Mouse (Mus musculus) CH12.LX (cell line): Measurements from ENCODE around the gene Nxpe3. TPM values are rescaled to one million over a fixed set of nuclear protein-coding genes. Genes with fewer than 3 reads are reported as not detected.
"Not testable (repeated sequence)": the region's sequence is repeated elsewhere in the genome, so short reads cannot be mapped to it uniquely, and the experiment has no call there.

ENCODE experiments used
- DNase-seq: peaks from one replicate; pipeline ENCODE4 v3.0.0-alpha.2; 2013; ENCODE audit errors: extremely low read depth
- H3K27ac ChIP-seq: 2 replicates; pipeline ENCODE4 v1.5.1; 2012; ENCODE audit warnings: low read depth, mild to moderate bottlenecking, control low read depth, moderate library complexity; ENCODE audit not compliant: insufficient read depth
- H3K27me3 ChIP-seq: replicated peaks from 2 replicates; pipeline ENCODE3; 2012; ENCODE audit warnings: inconsistent platforms
- H3K36me3 ChIP-seq, 2 experiments: replicated peaks in 1 of 2; 2 replicates each; pipeline versions ENCODE3 to v1.6.1; 2012; ENCODE audit warnings: inconsistent platforms in 1 of 2, low read length in 1 of 2, mild to moderate bottlenecking in 1 of 2, mixed read lengths in 1 of 2, moderate library complexity in 1 of 2; ENCODE audit not compliant: control insufficient read depth in 1 of 2, insufficient read depth in 1 of 2
- H3K4me1 ChIP-seq, 2 experiments: 2 replicates each; pipeline ENCODE4 v1.6.1; 2012; ENCODE audit warnings: inconsistent platforms in 1 of 2, moderate library complexity in 1 of 2; ENCODE audit not compliant: insufficient read depth in 2 of 2, control insufficient read depth in 1 of 2
- H3K4me2 ChIP-seq: 2 replicates; pipeline ENCODE4 v1.6.1; 2012; ENCODE audit warnings: low read depth, mild to moderate bottlenecking, control low read depth; ENCODE audit not compliant: poor library complexity, insufficient read depth, severe bottlenecking
- H3K4me3 ChIP-seq, 3 experiments: fragments of 150-350 bp in 1 of 3; sonication (generic) in 1 of 3; replicated peaks in 1 of 3; 2 replicates each; pipeline versions ENCODE3 to v1.5.1; 2011 to 2012; ENCODE audit warnings: low read depth in 2 of 3, low read length in 2 of 3, mild to moderate bottlenecking in 2 of 3, moderate library complexity in 2 of 3, control low read depth in 1 of 3, improper control_type of control experiment in 1 of 3, inconsistent platforms in 1 of 3, mixed read lengths in 1 of 3; ENCODE audit not compliant: poor library complexity in 1 of 3
- H3K79me2 ChIP-seq: replicated peaks from 2 replicates; pipeline ENCODE4 v1.6.1; 2012; ENCODE audit warnings: mild to moderate bottlenecking, moderate library complexity; ENCODE audit not compliant: control insufficient read depth, poor library complexity, insufficient read depth, severe bottlenecking; ENCODE audit errors: extremely low read depth
- H3K9ac ChIP-seq: 2 replicates; pipeline ENCODE4 v1.6.1; 2012; ENCODE audit warnings: low read depth, mild to moderate bottlenecking, control low read depth, moderate library complexity; ENCODE audit not compliant: insufficient read depth
- H3K9me3 ChIP-seq: replicated peaks from 2 replicates; pipeline ENCODE3; 2012; ENCODE audit warnings: low read length, inconsistent platforms, mixed read lengths
- BHLHE40 ChIP-seq: IDR thresholded peaks from 2 replicates; pipeline ENCODE4 v1.6.1; 2011; ENCODE audit warnings: mild to moderate bottlenecking, low read depth, low read length, improper control_type of control experiment
- CHD2 ChIP-seq: IDR thresholded peaks from 2 replicates; pipeline ENCODE4 v1.6.1; 2011; ENCODE audit warnings: low read length, improper control_type of control experiment
- CTCF ChIP-seq, 2 experiments: IDR thresholded peaks in 1 of 2; conservative IDR thresholded peaks in 1 of 2; 2 replicates each; pipeline ENCODE4 v1.5.1; 2011 to 2012; ENCODE audit warnings: low read depth in 2 of 2, low read length in 2 of 2, improper control_type of control experiment in 1 of 2, inconsistent platforms in 1 of 2, mild to moderate bottlenecking in 1 of 2, moderate library complexity in 1 of 2
- E2F4 ChIP-seq: IDR thresholded peaks from 2 replicates; pipeline ENCODE4 v1.6.1; 2011; ENCODE audit warnings: low read depth, low read length, improper control_type of control experiment; ENCODE audit not compliant: insufficient replicate concordance
- IRF4 ChIP-seq: IDR thresholded peaks from 2 replicates; pipeline ENCODE4 v1.6.1; 2014; ENCODE audit warnings: low read depth, mild to moderate bottlenecking, inconsistent platforms, low read length, improper control_type of control experiment
- JUND ChIP-seq: conservative IDR thresholded peaks from 2 replicates; pipeline ENCODE4 v1.6.1; 2011; ENCODE audit warnings: low read depth, low read length, improper control_type of control experiment
- MAZ ChIP-seq: IDR thresholded peaks from 2 replicates; pipeline ENCODE4 v1.6.1; 2012; ENCODE audit warnings: low read depth, mild to moderate bottlenecking, inconsistent platforms, low read length, improper control_type of control experiment, moderate library complexity
- MEF2A ChIP-seq: IDR thresholded peaks from 2 replicates; pipeline ENCODE4 v1.6.1; 2014; ENCODE audit warnings: low read depth, mild to moderate bottlenecking, inconsistent platforms, low read length, improper control_type of control experiment, borderline replicate concordance
- MXI1 ChIP-seq: IDR thresholded peaks from 2 replicates; pipeline ENCODE4 v1.6.1; 2011; ENCODE audit warnings: mild to moderate bottlenecking, low read depth, low read length, improper control_type of control experiment
- MYC ChIP-seq: IDR thresholded peaks from 2 replicates; pipeline ENCODE4 v1.6.1; 2011; ENCODE audit warnings: low read depth, mild to moderate bottlenecking, improper control_type of control experiment, low read length
- NELFE ChIP-seq: IDR thresholded peaks from 2 replicates; pipeline ENCODE4 v1.6.1; 2011; ENCODE audit warnings: low read depth, low read length, improper control_type of control experiment
- NRF1 ChIP-seq: IDR thresholded peaks from 2 replicates; pipeline ENCODE4 v1.6.1; 2014; ENCODE audit warnings: low read depth, mild to moderate bottlenecking, inconsistent platforms, low read length, improper control_type of control experiment, moderate library complexity
- RAD21 ChIP-seq: IDR thresholded peaks from 2 replicates; pipeline ENCODE4 v1.6.1; 2011; ENCODE audit warnings: low read depth, mild to moderate bottlenecking, low read length, improper control_type of control experiment, moderate library complexity
- SIN3A ChIP-seq: IDR thresholded peaks from 2 replicates; pipeline ENCODE4 v1.6.1; 2012; ENCODE audit warnings: low read length, improper control_type of control experiment, inconsistent platforms
- SMC3 ChIP-seq: IDR thresholded peaks from 2 replicates; pipeline ENCODE4 v1.6.1; 2011; ENCODE audit warnings: low read depth, low read length, improper control_type of control experiment
- USF1 ChIP-seq: IDR thresholded peaks from 2 replicates; pipeline ENCODE4 v1.6.1; 2014; ENCODE audit warnings: low read depth, mild to moderate bottlenecking, inconsistent platforms, low read length, improper control_type of control experiment
- ZC3H11A ChIP-seq: IDR thresholded peaks from 2 replicates; pipeline ENCODE4 v1.6.1; 2012; ENCODE audit warnings: low read depth, mild to moderate bottlenecking, inconsistent platforms, low read length, improper control_type of control experiment
- ZNF384 ChIP-seq: IDR thresholded peaks from 2 replicates; pipeline ENCODE4 v1.6.1; 2012; ENCODE audit warnings: low read depth, low read length, improper control_type of control experiment, inconsistent platforms
- dilution Hi-C: fragments of 300-500 bp; cut with MboI; formaldehyde crosslinking; loops from 2 replicates; pipeline ENCODE4 v1.14.3; 2020; ENCODE audit warnings: low sequenced_read_pairs; ENCODE audit not compliant: extremely low pct_unique_long_range_greater_than_20kb, extremely low pct_ligation_motif_present
- in situ Hi-C: fragments of 300-500 bp; cut with MboI; formaldehyde crosslinking; loops from 3 replicates; pipeline ENCODE4 v1.14.3; 2019; ENCODE audit warnings: low sequenced_read_pairs, low pct_ligation_motif_present, low pct_unique_long_range_greater_than_20kb, mixed read lengths
- polyA plus RNA-seq: library from polyadenylated mRNA; unstranded; fragments of >175 nt; gene quantifications from 2 replicates; pipeline ENCODE4 v1.2.1, GENCODE M21; 2012; ENCODE audit warnings: low read depth; ENCODE audit not compliant: insufficient read length
- total RNA-seq, 2 experiments: library from RNA; depleted of rRNA; stranded (reverse); fragments of 300-350 nt in 1 of 2; fragments of >200 nt in 1 of 2; gene quantifications; 2 replicates each; pipeline ENCODE4 v1.2.3; 2012 to 2014

Nxpe3 gene
- total and polyA plus RNA-seq, 3 experiments = 5.4 to 12.3 (median 10.6) TPM

DNA sequence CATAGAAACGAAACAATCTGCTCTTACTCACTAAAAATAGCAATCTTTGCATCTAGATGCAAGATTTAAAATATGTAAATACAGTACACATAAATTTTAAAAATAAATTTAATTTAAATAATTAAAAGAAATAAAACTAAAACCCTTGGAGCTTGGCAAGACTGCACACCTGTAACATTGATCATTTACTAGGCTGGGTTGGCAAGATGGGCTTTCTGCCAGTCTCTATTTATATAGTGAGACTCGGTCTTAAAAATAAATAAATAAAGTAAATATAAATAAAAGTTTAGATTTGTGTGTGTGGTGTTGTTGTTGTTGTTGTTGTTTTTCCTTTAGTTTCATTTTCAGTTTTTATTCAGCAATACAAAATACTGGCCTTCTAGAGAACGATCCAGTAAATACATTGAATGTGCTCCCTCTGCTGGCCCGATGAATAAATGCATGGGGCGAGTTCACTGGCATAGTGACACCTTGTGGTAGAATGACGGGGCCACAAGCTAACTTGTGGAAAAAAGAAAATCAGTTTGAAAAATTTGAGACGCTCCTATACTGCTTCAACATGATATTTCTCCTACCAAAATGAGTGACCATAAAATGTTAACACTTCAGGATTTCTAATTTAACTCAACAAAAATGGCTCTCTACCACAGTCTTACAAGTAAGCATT, 31.8 kb downstream of the Nxpe3 start:
- Histone ChIP-seq H3K4me3 (no peak overlapping the region), H3K4me1 (peaks cover 0 to 9% of the 10 kb centered on the region in 2 experiments; a peak in 3 of 4 replicates), H3K79me2 (peaks cover 19% of the 10 kb centered on the region), H3K36me3 (peaks cover 40 to 72% of the 10 kb centered on the region in 2 experiments), H3K9me3 (no peaks in the 10 kb centered on the region), H3K4me2 (peak overlapping the region; percentile 64; the same call in 1 of the 2 replicates), H3K27ac (no peak overlapping the region), H3K9ac (no peak overlapping the region; the same call in 1 of the 2 replicates), H3K27me3 (no peaks in the 10 kb centered on the region)
- dilution Hi-C loops (no loop called here), in situ Hi-C loops (loop anchor here (25.0 kb wide), 1 partner anchor 726 kb away; no protein-coding TSS in a partner anchor)
- TF ChIP-seq MYC (peak; percentile 70; the same call in 1 of the 2 replicates), ZNF384 (peak; percentile 51; the same call in 1 of the 2 replicates), MXI1 (no peak), BHLHE40 (no peak), NELFE (peak; percentile 85; the same call in 1 of the 2 replicates), IRF4 (peak; percentile 77; the same call in 1 of the 2 replicates), SIN3A (no peak), NRF1 (no peak), CTCF (conservative IDR thresholded peaks at IDR 0.05 in 1 of 2, IDR thresholded peaks at IDR 0.05 in 1 of 2; ENCODE audit: low read depth in 2 of 2, low read length in 2 of 2) (peak; percentile 98 to 100), MAZ (no peak), MEF2A (peak; percentile 37; the same call in 1 of the 2 replicates), E2F4 (peak; percentile 44; the same call in 1 of the 2 replicates), SMC3 (peak; percentile 99), ZC3H11A (peak; percentile 80), JUND (peak; percentile 65), RAD21 (peak; percentile 72)
- peak; percentile 88 for DNase-seq

DNA sequence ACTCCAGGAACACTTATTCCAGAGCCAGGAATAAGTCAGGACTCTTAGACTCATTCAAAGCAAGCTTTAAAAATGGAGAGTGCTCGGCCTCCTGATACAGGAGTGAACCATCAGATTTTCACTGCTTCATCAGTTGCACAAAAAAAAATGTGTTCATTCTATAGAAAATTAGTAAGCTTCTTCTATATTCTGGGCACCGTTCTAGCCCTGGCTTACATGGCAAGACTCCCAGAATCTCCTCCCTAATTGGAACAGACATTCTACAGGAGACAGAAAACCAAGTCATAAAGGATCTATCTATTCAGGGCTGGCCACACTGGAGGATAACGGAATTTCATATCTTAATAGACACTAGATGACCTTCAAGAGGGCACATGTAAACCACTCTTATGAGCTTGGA, 34.0 kb downstream of the Nxpe3 start:
- peaks cover 45 to 74% of the 10 kb centered on the region in 2 experiments for H3K36me3 ChIP-seq
- peaks cover 19% of the 10 kb centered on the region for H3K79me2 ChIP-seq
- H3K9me3 ChIP-seq = peaks cover 9% of the 10 kb centered on the region
- H3K27me3 ChIP-seq = no peaks in the 10 kb centered on the region
- no peak overlapping the region for H3K27ac ChIP-seq
- in situ Hi-C loops = loop anchor here (25.0 kb wide), 1 partner anchor 724 kb away; no protein-coding TSS in a partner anchor
- dilution Hi-C loops = no loop called here
- H3K4me2 ChIP-seq = no peak overlapping the region
- H3K9ac ChIP-seq = no peak overlapping the region
- no peak overlapping the region for H3K4me3 ChIP-seq
- no peak for TF ChIP-seq ZNF384
- TF ChIP-seq CHD2 = no peak
- TF ChIP-seq USF1 = no peak
- no peak for DNase-seq
- peaks cover 0 to 9% of the 10 kb centered on the region in 2 experiments; a peak in 3 of 4 replicates for H3K4me1 ChIP-seq

DNA sequence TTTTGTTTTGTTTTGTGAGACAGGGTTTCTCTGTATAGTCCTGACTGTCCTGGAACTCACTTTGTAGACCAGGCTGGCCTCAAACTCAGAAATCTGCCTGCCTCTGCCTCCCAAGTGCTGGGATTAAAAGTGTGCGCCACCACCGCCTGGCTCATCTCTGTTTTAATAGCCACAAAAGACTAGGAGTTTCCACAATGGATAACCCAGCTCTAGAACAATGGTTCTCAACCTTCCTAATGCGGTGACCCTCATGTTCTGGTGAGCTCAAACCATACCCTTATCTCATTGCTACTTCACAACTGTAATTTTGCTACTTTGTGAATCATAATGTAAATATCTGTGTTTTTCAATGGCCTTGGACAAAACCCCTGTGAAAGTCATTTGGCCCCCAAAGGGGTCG, 35.7 kb downstream of the Nxpe3 start:
- dilution Hi-C loops, H3K4me2 ChIP-seq, H3K4me1 ChIP-seq, H3K4me3 ChIP-seq, DNase-seq, H3K9me3 ChIP-seq, H3K27ac ChIP-seq, H3K27me3 ChIP-seq, H3K9ac ChIP-seq: not testable (repeated sequence)
- in situ Hi-C loops = loop anchor here (25.0 kb wide), 1 partner anchor 722 kb away; no protein-coding TSS in a partner anchor
- peaks cover 16% of the 10 kb centered on the region for H3K79me2 ChIP-seq
- peaks cover 42 to 69% of the 10 kb centered on the region in 2 experiments for H3K36me3 ChIP-seq
